Mouse (Mus musculus) brain, embryonic 14.5 days (tissue): ENCODE measurements at regions not wholly inside any gene's neighbourhood (a gene's known extent, or its start where the extent isn't known, plus 50 kb on each side); places are given as distances from the start of the nearest gene placed in this dataset.

Source experiments
- DNase-seq: peaks from one replicate; pipeline ENCODE4 v3.0.0-alpha.2; 2011; ENCODE audit warnings: low read depth
- CTCF ChIP-seq: fragments of 200-500 bp; IDR thresholded peaks from 2 replicates; pipeline ENCODE4 v1.5.1; 2012; ENCODE audit warnings: inconsistent platforms, mild to moderate bottlenecking, moderate library complexity, borderline replicate concordance; ENCODE audit not compliant: insufficient read depth, insufficient read length; ENCODE audit errors: extremely low read depth
- POLR2A ChIP-seq: fragments of 200-500 bp; IDR thresholded peaks from 2 replicates; pipeline ENCODE4 v1.6.1; 2012; ENCODE audit warnings: mild to moderate bottlenecking, inconsistent platforms, borderline replicate concordance; ENCODE audit not compliant: poor library complexity, insufficient read depth, insufficient read length, severe bottlenecking; ENCODE audit errors: extremely low read depth

GRCm38 (mm10) chr4:73111311-73111710, 258.9 kb upstream of the Aldoart1 start:
- DNase-seq, result peak; percentile 62
- TF ChIP-seq CTCF, result peak; percentile 42; the same call in 1 of the 2 replicates
- no peak for TF ChIP-seq POLR2A
